Comparison of ENCODE assay signal across 11 mouse cellular contexts in the genomic region with DNA sequence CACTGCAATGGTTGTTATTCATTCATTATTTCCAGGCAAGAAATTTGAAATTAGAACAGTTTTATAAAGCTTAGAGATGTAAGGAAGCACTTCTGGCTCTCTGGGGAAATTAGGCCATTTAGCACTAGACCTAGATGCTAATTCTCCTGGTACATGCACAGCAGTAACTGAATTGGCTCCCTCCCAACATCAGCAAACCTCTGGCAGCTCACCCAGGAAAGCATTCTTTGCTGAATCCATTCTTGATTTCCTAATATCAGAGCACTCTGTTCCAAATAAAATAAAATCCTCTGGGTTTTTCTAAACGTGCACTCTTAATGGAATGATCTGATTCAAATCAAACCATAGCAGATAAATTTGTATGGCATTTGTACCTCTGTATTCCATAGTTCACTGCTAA.
DNase-seq lines count a peak whose midpoint lies in the region; ATAC-seq and TF ChIP-seq lines count a peak whose summit lies in the region.
"Had no signal": no experiment of that assay in that cellular context is flagged by ENCODE, and none has a peak within 500 bp of the region (broad histone marks: within the 10 kb centered on the region; RNA-seq: fewer than 3 reads in every experiment).

No protein-coding gene starts in this region.

- no peaks in the 10 kb centered on the region for H3K4me1 ChIP-seq in hindbrain, embryonic 14.5 days (replicated peaks; ENCODE audit: control insufficient read depth, insufficient read depth, low read length)
- no peaks in the 10 kb centered on the region for H3K4me1 ChIP-seq in hindbrain, embryonic 11.5 days (replicated peaks; ENCODE audit: control insufficient read depth, insufficient read depth, low read length)
- no peaks in the 10 kb centered on the region for H3K4me1 ChIP-seq in thymus, adult 2 months (replicated peaks; ENCODE audit: control insufficient read depth, insufficient read depth, low read length)
- H3K4me1 ChIP-seq: embryonic facial prominence, embryonic 13.5 days; heart, embryonic 13.5 days; neural tube, embryonic 13.5 days had no signal

- ATAC-seq in hindbrain, embryonic 14.5 days (ENCODE audit: low FRiP score): no peak; the same call in 1 of the 2 replicates
- ATAC-seq in hindbrain, embryonic 11.5 days (ENCODE audit: low FRiP score): no peak

- no peak overlapping the region for H3K4me2 ChIP-seq in hindbrain, embryonic 14.5 days (replicated peaks)
- no peak overlapping the region for H3K4me2 ChIP-seq in hindbrain, embryonic 11.5 days (replicated peaks; ENCODE audit: low read depth, low read length)
- H3K4me2 ChIP-seq: embryonic facial prominence, embryonic 13.5 days; heart, embryonic 13.5 days; neural tube, embryonic 13.5 days had no signal

- no peaks in the 10 kb centered on the region for H3K9me3 ChIP-seq in hindbrain, embryonic 14.5 days (ENCODE audit: control insufficient read depth, low read length)
- no peaks in the 10 kb centered on the region for H3K9me3 ChIP-seq in hindbrain, embryonic 11.5 days (ENCODE audit: control insufficient read depth, low read length)
- H3K9me3 ChIP-seq: embryonic facial prominence, embryonic 13.5 days; heart, embryonic 13.5 days; neural tube, embryonic 13.5 days had no signal

- no peaks in the 10 kb centered on the region for H3K27me3 ChIP-seq in hindbrain, embryonic 14.5 days (ENCODE audit: control insufficient read depth, insufficient read depth, low read length)
- no peaks in the 10 kb centered on the region for H3K27me3 ChIP-seq in hindbrain, embryonic 11.5 days (ENCODE audit: control insufficient read depth, insufficient read depth, low read length)
- H3K27me3 ChIP-seq in thymus, adult 2 months (ENCODE audit: control insufficient read depth, insufficient read depth, low read length): no peaks in the 10 kb centered on the region
- H3K27me3 ChIP-seq: embryonic facial prominence, embryonic 13.5 days; heart, embryonic 13.5 days; neural tube, embryonic 13.5 days had no signal

- no peak for TF ChIP-seq CTCF in thymus, adult 2 months (IDR thresholded peaks at IDR 0.05; ENCODE audit: borderline replicate concordance, control insufficient read depth, extremely low read depth, insufficient read depth, low read length, poor library complexity)

- no peak overlapping the region for H3K27ac ChIP-seq in hindbrain, embryonic 14.5 days
- no peak overlapping the region for H3K27ac ChIP-seq in hindbrain, embryonic 11.5 days (ENCODE audit: low read depth, low read length)
- no peak overlapping the region for H3K27ac ChIP-seq in thymus, adult 2 months (ENCODE audit: control insufficient read depth, insufficient read depth, low read length)
- H3K27ac ChIP-seq: embryonic facial prominence, embryonic 13.5 days; heart, embryonic 13.5 days; neural tube, embryonic 13.5 days had no signal

- peak; percentile 50 for DNase-seq in hindbrain, embryonic 14.5 days (ENCODE audit: low spot score)
- no peak for DNase-seq in hindbrain, embryonic 11.5 days (ENCODE audit: low spot score)
- DNase-seq in right cerebral cortex, adult 18-20 months: peak; percentile 11
- DNase-seq in right cerebral cortex, postnatal 14 days: no peak
- DNase-seq in gonadal fat pad, adult 2 months (ENCODE audit: low read depth): peak; percentile 77
- DNase-seq in lung, postnatal 36 days: peak; percentile 17
- no peak for DNase-seq in retina, postnatal 1 day
- DNase-seq in thymus, adult 2 months: no peak

- TF ChIP-seq POLR2A in thymus, adult 2 months (IDR thresholded peaks at IDR 0.05; ENCODE audit: control insufficient read depth, extremely low read depth, insufficient read depth, low read length, poor library complexity): no peak

- H3K4me3 ChIP-seq in hindbrain, embryonic 14.5 days (replicated peaks; ENCODE audit: low read length): no peak overlapping the region
- H3K4me3 ChIP-seq in hindbrain, embryonic 11.5 days (ENCODE audit: low read depth, low read length): no peak overlapping the region
- H3K4me3 ChIP-seq in thymus, adult 2 months (ENCODE audit: control insufficient read depth, insufficient read depth, low read length): no peak overlapping the region
- H3K4me3 ChIP-seq: embryonic facial prominence, embryonic 13.5 days; heart, embryonic 13.5 days; neural tube, embryonic 13.5 days had no signal

- no peaks in the 10 kb centered on the region for H3K36me3 ChIP-seq in hindbrain, embryonic 14.5 days (replicated peaks; ENCODE audit: control insufficient read depth, insufficient read depth)
- H3K36me3 ChIP-seq in hindbrain, embryonic 11.5 days (ENCODE audit: control insufficient read depth, insufficient read depth, low read length): no peaks in the 10 kb centered on the region
- H3K36me3 ChIP-seq in thymus, adult 2 months (ENCODE audit: control insufficient read depth, insufficient read depth, low read length): no peaks in the 10 kb centered on the region
- H3K36me3 ChIP-seq: embryonic facial prominence, embryonic 13.5 days; heart, embryonic 13.5 days; neural tube, embryonic 13.5 days had no signal

- 63% methylated on average over 1 of the region's 1 CpGs for WGBS in hindbrain, embryonic 14.5 days
- 84% methylated on average over 1 of the region's 1 CpGs for WGBS in hindbrain, embryonic 11.5 days
- WGBS in thymus, adult 2 months: 69% methylated on average over 1 of the region's 1 CpGs

- H3K9ac ChIP-seq in hindbrain, embryonic 14.5 days: no peak overlapping the region
- no peak overlapping the region for H3K9ac ChIP-seq in hindbrain, embryonic 11.5 days (ENCODE audit: low read depth, low read length)
- H3K9ac ChIP-seq: embryonic facial prominence, embryonic 13.5 days; heart, embryonic 13.5 days; neural tube, embryonic 13.5 days had no signal

Comparison
In these comparisons a context has a peak if more than half of its experiments do, and no peak if none do; other contexts are left out.
1. DNase-seq: peak in hindbrain, embryonic 14.5 days (single experiment), right cerebral cortex, adult 18-20 months (single experiment), gonadal fat pad, adult 2 months (single experiment) and lung, postnatal 36 days (single experiment); none in hindbrain, embryonic 11.5 days (single experiment), right cerebral cortex, postnatal 14 days (single experiment), retina, postnatal 1 day (single experiment) and thymus, adult 2 months (single experiment).